Mouse (Mus musculus): Measurements from ENCODE around the gene Rif1.
"Not testable (repeated sequence)": the region's sequence is repeated elsewhere in the genome, so short reads cannot be mapped to it uniquely, and the experiment has no call there.

The Rif1 gene

GRCm38 (mm10) chr2:52072065-52072490, 554 bp upstream of the Rif1 start:
- no peak for DNase-seq

- peak; percentile 27 for DNase-seq
Measured at GRCm38 (mm10) chr2:52073141-52073904, 691 bp downstream of the Rif1 start.

- DNase-seq: no peak
Measured at GRCm38 (mm10) chr2:52078666-52079065, 6.0 kb downstream of the Rif1 start.

GRCm38 (mm10) chr2:52084013-52084412, 11.4 kb downstream of the Rif1 start:
- no peak for DNase-seq

GRCm38 (mm10) chr2:52084571-52084970, 11.9 kb downstream of the Rif1 start:
- no peak for DNase-seq

- DNase-seq: no peak
Measured at GRCm38 (mm10) chr2:52114086-52114485, 41.5 kb downstream of the Rif1 start.

- DNase-seq: not testable (repeated sequence)
Measured at GRCm38 (mm10) chr2:52131370-52131769, 58.7 kb downstream of the Rif1 start.

- no peak for DNase-seq
Measured at GRCm38 (mm10) chr2:52133351-52133750, 60.7 kb downstream of the Rif1 start.

GRCm38 (mm10) chr2:52153064-52153463, 80.4 kb downstream of the Rif1 start:
- no peak for DNase-seq

GRCm38 (mm10) chr2:52169243-52170005, 96.8 kb downstream of the Rif1 start:
- DNase-seq: no peak
